Mouse (Mus musculus) cerebellum, postnatal 10 days (tissue): ENCODE measurements around the gene Serpinh1.
A peak's percentile ranks its signal among the peaks of the same experiment; 100 is the strongest.
"Not testable (repeated sequence)": the region's sequence is repeated elsewhere in the genome, so short reads cannot be mapped to it uniquely, and the experiment has no call there.

Source experiments
- DNase-seq, 2 experiments: peaks; one replicate each; pipeline ENCODE4 v3.0.0; 2021; ENCODE audit warnings: mixed read lengths in 2 of 2

Gene Serpinh1

DNA sequence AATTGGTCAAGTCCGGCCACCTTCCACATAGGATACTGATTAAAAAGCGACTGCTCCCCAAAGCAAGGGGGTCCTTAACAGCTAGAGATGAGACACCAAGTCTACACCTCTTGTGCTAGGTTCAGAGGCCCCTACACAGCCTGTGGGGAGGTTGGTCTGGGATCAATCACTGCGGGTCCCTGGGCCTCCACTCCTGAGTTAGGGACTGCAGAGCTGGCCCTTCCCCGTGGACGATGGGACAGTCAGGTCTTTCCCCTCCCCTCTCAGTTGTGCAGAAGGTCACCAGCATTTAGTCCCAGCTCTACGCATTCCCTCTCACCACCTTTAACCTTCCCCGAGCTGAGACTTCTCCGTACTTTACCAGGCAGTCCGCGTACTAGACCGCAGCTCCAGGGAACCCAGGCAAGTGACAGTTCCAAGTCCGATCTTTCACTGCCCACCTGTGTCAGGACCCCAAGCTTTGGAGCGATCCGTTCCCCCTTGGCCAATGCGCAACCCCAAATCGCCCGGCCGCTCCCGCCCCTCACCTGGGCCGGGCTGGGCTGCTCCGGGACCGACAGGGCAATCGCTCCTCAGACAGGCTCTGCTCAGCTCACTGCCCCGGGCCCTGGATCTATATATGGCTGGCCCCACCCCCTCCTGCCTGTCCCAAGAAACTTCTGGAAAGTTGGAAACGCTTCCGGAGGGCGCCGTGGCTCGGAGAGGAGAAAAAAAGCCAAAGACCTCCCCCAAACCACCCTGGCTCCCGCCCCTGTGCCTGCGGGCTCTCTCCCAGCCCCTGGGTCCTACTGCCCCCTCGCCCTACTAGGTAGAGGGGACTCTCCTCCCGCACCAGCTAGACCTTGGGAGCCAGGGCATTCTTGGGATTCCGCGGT is at the start of gene Serpinh1:
TSS of gene Serpinh1 (minus strand) at position 714 of the 875 bp plus-strand sequence.
- DNase-seq = peak; percentile 77 to 82

DNA sequence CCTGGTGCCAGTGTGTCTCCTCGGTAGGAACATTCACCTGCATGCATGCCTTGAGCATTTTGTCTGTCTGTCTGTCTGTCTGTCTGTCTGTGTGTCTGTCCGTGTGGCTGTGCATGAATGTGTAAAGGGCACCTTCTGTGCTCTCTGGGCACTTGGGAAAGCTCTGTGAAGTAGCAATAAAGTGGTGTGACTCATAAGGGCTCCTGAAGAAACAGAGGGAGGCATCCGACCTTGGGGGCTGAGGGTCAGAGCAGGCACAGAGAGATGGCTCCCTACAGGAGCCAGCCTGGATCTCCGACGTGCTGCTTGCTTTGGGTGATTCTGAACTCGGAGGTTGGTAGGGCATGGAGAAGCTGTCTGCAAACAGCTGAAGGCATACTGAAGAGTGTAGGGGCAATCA is 49.4 kb upstream of the Serpinh1 start:
- no peak for DNase-seq

DNA sequence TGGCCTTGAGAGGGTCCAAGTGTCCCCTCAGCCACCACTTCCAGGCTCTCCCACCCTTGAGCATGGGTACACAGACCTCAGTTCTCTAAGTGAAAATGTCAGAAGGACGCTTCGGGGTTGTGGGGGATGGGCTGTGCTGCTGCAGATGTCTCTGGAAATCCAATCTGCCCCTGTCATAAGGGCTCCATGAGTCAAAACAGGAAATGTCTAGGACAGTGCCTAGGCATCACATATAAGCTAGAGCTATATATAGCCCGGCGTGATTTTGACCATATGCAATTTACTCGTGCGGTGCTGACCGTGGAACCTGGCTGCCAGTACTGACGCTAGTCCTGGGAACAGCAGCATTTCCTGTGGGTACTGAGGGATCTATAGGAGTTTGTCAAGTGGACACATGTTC is 48.3 kb upstream of the Serpinh1 start:
- DNase-seq = no peak

DNA sequence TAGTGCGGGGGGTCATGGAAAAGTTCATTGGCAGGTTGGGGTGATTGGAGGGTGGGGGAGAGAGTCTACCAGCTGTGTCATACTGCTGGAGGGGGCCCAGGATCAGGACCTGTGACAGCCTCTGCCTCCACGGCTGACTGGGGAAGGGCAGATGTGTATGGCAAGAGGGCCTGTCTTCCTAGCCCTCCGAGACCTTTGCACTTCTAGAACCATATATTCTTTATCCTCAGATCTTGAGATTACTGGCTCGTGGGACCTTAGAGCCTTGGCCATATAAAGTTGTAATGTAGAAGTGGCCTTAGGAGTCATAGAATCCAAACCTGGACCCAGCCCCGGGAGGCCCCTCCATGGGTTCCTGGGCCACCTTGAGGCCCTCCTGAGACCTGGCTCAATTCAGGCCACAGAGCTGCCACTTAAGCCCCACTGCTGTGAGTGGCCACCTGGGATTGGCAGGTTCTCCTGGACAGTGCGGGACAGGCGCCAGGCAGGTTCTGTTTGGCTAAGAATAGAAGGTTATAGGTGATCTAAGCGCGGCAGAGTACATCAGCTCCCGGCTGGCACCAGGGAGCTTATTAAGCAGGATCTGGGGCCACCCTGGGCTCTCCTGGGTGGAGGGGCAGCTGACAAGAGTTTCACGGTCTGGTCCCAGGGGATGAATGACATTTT is 44.1 kb upstream of the Serpinh1 start:
- no peak for DNase-seq

DNA sequence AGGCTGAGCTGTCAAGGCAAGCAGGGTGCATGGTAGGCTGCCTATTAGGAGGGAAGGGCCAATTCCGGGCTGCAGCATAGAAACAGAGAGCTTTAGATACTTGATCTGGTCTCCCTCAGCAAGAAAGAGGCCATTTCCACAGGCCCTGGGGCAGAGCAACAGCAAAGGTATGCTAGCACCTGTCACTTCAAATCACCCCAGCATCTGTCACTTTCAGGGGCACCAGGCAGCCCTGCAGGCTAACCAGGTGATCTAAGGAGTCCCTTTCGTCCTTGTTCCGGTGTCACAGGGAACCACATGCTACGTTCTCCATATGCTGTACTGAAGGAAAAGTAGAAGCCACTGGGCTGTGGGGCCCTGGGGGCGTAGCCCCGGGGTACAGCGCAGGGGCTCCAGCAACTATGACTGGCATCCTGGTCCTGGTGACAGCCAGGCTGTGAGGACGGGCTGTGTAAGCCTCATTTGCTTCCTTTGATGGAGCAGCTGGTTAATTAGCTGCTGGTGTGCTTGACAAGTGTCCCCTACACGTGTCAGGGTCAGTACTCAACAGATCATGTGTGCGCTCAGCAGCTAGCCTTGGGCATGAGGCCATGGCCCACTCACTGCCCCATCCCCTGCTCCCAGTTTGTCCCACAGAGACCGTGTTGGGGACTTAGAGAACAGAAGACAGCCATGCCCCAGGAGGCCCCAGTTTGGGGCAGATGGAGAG is 43.0 kb upstream of the Serpinh1 start:
- peak; percentile 55 to 65 for DNase-seq

DNA sequence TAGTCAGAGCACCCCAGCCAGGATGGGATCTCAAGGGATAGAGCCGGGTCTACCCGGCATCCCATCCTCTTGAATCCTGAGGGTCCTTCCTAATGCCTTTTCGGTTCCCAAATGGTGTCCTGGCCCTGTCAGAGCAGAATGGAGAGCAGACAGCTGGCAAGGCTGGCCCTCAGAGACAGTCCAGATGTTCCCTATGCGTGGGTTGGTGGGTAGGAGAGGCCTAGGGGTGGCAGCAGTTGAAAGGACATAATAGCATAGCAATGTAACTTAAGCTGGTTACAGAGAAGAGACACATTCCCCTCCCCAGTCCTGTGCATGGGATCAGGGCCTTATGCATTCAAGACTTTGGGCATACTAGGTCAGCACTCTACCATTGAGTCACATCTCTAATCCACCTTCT is 42.3 kb upstream of the Serpinh1 start:
- no peak for DNase-seq

DNA sequence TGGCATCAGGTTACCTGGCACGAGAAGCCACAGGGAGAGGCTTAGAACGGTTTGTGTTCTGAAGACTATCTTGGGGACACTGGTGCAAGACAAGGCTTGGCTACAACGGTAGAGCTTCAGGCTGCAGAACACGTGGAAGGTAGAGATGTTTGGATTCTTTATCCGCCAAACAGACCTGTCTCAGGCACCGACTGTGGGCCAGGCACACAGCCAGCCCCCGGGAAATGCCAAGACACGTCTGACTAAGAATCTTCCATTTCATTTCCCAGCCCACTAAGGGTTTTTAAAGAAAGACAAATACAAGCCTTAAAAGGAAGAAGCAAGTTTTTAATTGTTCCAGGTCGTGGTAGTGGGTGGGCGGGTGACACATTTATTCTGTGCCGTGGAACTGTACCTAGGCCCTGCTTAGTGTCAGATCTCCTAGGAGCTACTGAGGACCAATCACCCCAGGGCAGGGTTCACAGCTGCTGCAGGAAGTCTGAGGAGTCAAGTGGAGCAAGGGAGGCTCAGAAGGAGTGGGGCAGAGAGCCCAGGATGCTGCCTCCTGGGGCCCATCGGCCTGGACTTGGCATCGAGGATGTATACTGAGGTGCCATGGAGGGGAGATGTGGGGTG is 40.8 kb upstream of the Serpinh1 start:
- DNase-seq = peak; percentile 81 to 83

DNA sequence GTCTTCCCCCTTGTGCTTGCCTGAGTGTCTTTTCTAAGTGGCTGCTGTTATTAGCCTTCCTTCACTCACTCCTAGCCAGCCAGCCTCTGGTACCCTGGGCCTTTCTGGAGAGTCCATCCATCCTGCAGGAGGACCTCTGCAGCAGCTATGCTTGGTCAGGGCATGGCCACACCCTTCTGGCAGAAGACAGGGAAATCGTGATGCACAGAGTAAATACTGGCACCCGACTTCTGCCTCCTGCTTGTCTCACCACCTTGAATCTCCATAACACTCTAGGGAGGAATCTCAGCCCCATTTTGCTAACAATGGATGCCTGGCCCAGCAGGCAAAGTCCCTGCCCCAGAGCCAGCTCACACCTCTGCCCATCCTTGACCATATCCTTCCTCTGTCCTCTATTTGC is 39.7 kb upstream of the Serpinh1 start:
- DNase-seq = no peak

DNA sequence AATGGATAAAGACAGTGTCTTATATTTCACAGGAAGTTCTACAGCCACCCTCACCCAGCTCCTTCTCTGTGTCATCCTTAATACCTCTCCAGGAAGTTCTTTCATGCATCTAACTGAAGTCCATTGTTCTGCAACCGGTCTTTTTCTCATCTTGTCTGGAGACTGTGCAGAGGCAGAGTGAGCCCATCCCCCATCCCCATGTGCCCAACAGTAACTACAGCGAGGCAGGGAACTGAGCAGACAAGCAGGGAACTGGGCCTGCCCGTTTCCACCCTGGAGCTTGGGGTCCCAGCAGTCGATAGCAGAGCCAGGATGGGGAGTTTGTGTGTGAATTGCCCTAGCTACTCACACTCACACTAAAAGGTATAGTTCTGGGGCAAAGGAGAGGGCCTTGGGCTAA is 37.5 kb upstream of the Serpinh1 start:
- DNase-seq = no peak

DNA sequence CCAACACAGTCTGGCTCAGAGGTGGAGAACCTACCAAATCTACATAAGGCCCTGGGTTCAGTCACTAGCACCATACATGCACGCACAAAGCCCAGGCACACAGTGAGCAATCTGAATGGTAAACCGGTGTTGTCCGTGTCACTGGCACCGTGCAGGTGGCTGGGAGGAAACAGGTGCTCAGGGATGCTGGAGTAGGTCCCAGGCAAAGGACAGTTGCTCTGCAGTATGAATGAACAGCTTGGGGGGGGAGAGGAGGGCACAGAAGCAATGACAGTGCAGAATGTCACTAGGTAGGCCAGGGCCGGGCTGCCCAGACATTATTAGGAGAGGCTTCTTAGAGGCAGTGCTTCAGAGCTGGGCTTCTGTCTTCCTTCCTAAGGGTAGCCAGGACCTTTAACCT is 34.3 kb upstream of the Serpinh1 start:
- peak; percentile 48 to 54 for DNase-seq

DNA sequence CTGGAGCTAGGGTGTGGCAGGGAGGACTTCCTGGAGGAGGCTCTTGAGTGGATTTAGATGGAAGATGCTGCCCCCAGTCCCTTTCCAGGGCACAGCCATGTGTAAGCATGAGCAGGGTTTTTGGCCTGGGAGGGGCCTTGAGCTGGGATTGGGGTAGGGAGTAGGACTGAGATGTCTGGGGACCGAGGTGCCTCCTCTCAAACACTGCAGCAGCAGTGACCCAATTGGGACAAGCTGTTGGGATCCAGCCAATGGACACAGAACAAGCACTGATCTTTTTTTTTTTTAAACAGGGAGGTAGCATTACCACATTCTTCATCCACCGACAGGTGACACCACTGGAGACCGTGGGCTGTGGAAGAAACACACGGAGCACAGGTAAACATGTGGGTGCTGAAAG is 33.8 kb upstream of the Serpinh1 start:
- DNase-seq = no peak

DNA sequence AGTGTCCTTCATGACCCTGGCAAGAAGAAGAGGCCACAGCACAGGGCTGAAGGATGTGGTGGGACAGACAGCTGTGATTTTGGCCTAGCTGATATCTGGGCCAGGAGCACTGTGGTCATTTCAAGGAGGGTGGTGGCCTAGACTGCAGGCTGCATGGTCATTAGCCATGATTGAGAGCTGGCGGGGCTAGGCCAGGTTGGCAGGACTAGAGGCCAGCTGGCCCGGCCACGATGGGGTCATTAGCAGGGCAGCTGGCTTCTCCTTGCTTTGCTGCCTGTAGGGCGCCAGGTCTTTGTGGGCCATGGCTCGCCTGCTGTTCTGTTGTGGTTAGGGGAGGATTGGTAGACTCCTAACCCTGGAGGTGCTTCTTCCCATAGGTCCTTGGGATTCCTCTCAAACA is 33.0 kb upstream of the Serpinh1 start:
- peak; percentile 81 to 84 for DNase-seq

DNA sequence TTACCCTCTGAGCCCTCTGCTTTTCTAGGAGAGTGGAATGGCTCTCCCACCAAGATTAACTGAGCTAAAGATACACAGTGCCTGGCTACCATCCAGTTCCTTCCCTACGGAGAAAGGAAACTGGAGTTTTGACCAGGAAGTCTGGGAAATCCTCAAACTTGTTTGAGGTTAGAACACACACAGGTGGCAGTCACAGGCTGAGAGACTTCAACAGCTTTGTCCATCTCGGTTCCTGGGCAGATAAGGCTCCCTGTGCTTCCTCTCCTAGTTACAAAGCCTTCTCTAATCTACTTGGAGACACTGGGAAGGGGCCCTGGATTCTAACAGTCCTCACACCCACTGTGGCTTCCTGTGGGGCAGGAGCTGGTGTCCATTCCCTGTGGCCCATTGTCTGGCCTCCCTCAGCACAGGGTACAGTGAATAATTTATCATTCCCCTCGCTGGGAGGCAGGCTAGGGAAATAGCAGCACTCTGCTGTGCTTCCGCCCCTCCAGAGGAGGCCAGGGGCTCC is 31.1 kb upstream of the Serpinh1 start:
- no peak for DNase-seq

DNA sequence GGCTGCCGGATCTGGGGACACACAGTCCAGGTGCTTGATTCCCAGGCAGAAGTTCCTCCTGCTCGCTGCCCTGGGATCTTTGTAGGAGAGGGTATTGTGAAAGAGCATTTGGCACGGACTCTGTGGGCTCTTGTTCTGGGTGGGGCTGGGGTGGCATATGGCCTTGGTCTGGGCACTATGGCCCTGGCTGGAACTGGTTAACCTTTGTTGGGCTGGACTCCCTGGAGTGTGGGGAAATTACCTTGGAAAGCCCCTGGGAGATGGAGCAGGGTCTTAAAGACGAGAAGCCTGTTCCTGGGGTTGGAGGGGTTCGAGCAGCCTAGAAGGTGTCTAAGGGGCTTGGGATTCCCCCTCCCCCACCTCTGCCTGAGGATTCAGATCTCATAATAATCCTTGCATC is 30.2 kb upstream of the Serpinh1 start:
- DNase-seq = peak in 1 of 2 experiments; percentile 43

DNA sequence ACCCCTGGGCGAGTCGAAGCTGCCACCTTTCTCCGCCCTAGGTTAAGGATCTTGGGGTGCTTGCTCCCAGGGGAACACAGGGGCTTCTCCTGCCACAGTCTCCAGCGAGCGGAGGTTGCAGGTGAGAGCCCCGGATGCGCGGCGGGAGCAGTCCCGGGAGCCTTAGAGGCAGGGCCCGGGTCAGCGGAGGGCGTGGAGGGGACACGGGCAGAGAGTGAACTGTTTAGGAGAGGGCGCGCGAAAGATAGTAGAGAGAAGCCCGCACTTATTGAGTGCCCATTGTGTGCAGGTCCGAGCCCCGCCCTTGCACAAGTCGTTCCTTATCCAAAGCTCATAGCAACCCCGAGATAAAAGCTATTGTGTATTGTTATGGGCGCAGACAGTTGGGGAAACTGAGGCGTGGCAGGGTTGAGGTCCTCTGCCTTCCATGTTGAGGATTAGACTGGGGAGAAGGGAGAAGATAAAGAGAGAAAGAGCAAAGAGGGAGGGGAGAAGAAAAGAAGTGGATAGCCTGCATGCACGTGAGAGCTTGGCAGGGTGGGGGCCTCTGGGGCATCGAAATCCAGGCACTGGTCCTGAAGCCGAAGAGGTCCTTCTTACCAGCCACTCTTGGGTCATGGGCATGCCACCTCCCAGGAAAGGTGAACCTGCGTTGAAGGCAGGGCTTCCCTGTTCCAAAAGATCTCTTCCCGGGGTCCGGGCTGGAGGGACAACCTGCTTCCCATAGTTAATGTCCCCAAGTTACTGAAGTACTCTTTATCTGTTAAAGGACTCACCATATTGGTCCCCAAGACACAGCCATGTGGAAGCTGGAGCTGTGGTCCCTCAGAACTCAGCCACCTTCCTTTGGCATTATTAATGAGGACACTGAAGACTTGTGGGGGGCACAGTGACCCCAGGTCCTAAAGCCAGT is 29.3 kb upstream of the Serpinh1 start:
- peak in 1 of 2 experiments; percentile 56 for DNase-seq

DNA sequence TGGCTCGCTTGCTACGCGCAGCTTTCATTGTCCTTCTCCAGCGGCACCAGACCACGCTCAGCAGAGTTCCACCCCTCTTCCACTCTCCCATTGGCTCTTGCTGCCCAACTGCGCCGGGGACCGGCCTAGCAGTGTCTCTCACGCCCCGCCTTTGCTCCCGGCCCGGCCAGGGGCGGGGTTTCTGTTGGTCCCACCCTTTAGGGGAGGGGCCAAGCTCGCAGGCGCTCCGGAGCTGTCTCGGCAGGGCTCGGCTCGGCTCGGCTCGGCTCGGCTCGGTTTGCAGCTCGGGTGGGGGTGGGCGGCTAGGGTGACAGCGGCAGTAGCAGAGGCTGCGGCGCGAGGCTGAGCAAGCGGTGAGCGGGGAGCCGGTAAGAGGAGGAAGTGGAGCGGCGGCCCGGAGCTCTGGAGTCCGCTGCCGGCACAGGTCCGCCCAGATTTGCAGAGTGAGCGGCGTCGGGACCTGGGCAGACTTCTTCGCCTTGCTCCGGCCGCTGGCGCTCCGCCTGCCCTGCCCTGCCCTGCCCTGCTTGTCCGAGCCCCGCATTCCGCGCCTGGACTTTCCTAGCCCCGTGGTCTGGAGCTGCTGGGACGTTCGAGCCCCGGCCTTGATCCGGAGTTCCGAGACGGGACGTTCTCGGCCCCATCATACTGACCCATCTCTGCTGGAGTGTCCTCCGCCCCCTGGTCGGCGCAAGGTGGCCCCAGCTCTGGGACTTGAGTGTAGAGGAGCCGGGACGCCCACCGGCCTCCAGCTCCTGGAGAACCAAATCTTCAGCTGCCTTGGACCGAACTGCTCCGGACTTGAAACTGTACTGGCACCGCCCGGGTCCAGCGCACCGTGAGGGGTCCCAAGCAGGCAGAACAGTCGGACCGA is 28.4 kb upstream of the Serpinh1 start, which contains the start of gene Gdpd5:
TSS of gene Gdpd5 (plus strand) at position 201 of the 874 bp plus-strand sequence.
- DNase-seq = peak; percentile 100

DNA sequence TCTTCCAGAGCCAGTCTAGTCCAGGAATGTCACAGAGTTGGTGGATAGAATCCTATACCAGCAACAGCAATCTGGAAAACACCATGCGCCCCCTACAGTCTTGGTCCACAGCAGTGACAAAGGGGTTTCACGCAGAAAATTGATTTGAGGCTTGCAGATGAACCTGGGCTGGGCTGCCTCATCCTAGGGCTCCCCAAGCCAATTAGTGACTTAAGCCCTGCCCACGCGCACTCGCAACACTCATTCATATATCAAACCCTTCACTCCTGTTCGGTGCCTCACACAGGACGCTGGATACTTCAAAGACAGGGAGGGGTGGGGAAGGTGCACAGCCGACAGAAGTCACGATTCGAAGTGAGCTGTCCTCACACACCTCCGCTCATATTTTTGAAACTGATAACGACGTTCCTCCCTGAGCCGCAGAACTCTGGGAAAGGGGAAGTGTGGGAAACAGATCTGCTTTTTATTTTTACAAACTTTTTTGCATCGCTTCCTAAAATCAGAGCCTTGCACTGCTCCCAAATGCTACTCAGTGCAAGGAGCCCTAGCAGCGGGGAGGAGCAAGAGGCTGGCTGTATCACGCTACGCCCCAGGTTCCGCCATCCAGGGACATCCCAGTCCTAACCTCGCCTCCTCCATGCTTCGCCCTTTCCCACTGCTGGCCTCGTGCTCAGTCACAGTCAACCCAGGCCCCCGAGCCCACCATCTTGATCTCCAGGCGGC is 27.6 kb upstream of the Serpinh1 start:
- peak; percentile 83 for DNase-seq

DNA sequence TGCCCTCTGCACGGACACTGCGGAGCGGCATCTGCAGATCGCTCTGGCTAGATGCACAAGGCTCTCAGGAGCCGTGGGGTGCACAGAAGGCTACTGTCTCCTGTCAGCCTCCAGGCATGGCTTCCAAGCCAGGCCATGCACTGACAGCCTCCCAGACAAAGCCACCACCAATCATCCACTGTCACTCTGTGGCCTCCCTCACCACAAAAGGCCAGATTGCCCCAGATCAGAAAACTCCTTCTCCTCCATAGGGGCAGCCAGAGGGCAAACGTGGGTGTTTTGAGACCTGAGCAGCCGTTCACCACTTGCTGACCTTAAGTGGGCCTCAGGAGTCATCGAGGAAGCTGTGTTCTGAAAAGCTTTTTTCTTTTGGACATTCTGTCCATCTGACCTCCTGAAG is 25.8 kb upstream of the Serpinh1 start:
- no peak for DNase-seq

DNA sequence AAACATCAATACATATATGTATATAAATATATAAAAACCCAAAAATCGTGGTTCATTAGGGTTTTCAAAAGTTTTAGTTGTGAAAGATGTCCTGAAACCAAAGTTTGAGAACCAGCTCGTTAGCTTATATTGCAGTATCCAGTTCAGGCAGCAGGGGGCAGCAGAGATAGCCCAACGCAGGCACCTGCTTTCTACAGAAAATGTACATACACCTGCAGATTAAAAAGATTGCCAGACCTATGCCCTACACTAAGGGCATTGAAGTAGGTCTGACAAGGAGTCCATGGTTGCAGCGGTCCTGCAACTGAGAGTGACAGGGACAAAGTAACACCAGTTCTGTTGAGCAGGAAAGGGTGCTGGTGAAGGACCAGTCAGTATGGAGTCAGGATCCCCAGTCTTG is 22.4 kb upstream of the Serpinh1 start:
- DNase-seq = peak; percentile 89 to 93

DNA sequence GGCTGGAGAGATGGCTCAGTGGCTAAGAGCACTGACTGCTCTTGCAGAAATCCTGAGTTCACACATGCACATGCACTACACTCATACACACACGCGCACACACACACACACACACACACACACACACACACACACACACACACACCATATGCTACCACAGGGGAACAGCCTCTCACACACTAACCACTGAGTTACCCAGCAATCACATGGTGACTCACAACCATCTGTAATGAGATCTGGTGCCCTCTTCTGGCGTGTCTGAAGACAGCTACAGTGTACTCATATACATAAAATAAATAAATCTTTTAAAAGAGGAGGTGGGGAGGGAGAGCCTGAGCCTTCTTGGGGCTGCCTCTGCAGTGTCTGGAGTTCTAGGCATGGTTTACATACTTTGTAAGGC is 21.3 kb upstream of the Serpinh1 start:
- not testable (repeated sequence) for DNase-seq
